Mouse (Mus musculus): Measurements from ENCODE around the gene Rgs5.

Gene Rgs5

DNA sequence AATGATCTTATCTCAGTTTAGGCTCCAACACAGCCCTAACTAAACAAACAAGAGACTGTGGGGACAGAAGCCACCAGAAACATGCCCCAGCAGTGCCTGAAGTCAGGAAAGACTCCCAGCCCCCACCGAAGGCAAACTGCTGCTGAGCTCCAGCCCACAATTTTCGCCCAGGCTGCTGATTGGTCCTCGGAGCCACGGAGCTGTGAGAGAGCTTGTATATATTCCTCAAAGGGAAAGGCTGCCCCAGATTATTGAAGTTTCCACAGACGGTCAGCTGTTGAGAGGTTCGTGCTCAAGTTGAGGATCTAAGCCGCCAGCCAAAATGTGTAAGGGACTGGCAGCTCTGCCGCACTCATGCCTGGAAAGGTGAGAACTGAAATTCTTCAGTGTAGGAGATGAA is at the start of gene Rgs5:
TSS of gene Rgs5 (plus strand) at position 246 of the 400 bp plus-strand sequence.
- no peak for DNase-seq (ENCODE audit: low spot score)

DNA sequence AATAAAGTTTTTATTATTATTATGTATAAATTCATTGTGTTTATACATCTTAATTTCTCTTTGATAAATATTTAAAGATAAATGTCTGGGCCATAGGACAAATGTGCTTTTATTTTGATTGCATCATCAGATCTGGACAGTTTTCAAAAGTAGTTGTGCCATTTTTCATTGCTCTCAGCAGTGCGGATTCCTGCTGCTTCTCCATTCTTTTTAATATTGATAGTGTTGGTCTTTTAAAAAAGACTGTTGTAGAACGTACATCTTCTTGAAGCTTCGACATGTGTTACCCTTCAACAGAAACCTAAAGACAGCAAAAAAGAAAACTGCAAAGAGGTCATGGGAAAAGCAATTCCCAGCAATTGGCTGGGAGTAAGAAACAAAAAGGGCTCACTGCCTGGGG is 49.1 kb upstream of the Rgs5 start:
- DNase-seq (ENCODE audit: low spot score): no peak

DNA sequence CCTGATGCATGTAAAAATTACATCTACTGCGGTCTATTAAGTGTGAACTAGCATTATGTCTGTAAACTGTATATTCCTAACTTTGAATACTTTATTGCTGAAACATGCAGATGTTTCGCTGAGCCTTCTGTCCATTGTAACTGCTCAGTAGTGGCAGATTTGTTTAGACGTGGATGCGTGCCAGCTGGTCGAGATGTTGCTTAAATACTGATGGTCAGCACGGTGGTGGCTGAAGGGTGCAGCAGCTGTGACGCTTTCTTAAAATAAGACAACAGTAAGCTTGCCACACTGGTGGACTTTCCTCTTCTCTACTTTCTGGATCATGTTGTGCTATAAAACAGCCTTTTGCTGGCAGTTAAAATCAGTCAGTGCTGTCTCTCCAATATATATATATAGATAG is 25.6 kb upstream of the Rgs5 start:
- no peak for DNase-seq (ENCODE audit: low spot score)

DNA sequence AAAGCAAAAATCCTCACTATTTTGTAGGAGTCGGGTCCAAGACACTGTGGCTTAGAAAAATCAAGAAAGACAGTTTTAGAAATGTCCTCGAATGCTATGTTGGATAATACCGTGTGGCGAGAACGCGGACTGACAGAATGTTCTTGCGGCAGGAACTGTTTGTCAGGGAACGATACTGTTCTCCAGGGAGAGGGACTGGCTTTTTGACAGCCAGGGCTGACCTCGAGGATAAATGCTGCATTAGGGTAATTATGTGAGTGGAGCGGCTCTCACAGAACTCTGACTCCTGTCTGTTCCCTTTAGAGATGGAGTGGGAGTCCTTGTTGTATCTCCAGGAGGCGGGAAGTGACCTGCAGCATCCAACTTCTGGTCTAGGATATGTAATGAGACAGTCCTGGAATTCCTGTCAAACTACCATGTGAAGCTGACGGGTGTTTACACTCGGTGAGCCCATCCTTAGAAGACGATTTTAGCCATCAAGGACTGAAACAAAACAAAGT is 18.0 kb upstream of the Rgs5 start:
- DNase-seq (ENCODE audit: low spot score): no peak

DNA sequence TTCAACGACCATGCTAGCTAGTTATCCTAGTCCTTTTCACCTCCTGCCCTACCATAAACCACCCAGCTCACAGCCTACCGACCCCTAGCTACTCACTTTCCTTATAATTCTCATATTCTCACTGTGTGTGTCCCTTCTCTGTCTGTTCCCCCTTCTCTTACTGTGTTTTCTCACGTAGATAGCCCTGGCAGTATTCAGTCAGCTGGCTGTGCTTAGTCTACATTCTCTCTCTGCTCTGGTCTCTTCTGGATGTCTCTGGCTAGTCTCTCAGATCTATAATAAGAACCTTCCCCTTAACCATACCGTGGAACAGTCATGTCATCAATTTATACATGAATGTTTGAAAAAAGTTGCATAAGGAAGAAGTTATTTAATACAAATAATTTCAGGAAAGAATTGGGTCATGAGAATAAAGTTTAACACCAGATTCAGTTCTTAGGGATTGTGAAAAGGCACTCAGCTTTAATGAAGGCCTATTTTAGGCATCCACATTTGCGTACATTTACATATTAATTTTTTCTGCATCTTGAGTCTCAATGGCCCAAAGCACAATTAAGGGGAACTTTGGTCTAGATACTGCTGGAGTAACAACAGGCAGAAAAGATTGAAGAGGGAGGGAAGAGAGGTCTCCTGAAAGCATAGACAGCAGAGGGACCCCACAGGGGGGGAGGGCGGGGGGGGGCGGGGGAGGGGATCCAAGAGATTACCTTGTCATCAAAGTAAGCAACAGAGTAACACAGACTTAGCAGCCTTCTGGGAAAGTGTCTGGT is 10.2 kb upstream of the Rgs5 start:
- no peak for DNase-seq (ENCODE audit: low spot score)

DNA sequence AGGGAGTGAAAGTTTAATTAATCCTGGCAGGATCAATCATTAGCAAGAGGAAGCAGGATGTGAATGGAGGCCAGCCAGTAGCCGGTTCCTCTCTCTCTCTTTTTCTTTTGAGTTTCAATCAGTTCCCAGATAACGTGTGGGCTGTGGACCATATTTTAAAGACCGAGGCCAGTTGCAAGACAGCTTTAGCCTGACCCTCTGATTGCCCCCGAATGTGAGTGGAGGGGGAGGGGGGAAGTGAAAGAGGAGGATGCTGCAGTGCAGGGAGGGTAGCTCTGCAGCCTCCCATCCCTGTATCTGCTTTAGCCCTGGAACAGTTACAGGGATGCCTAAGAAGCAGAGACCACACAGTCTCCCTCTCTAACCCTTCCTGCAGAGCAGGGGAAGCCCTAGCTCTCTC is 4.2 kb downstream of the Rgs5 start:
- no peak for DNase-seq (ENCODE audit: low spot score)

DNA sequence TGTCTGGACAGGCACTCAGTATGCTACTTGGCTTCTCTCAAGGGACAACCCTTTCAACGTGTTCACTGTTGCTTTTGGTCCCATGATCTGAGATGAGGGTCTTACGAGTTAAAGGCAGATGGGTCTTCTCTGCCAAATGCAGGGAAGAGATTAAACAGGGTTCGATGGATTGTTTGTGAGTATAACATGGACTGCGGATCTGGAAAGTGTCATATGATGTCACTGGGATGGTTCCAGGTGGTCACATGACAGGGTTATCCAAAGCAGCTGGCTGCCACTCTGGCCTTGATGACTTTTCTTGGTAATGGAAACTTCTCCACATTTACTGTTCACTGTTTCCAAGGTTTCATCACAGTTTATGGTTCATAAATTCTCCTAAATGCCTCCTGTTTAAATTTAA is 12.0 kb downstream of the Rgs5 start:
- no peak for DNase-seq (ENCODE audit: low spot score)

DNA sequence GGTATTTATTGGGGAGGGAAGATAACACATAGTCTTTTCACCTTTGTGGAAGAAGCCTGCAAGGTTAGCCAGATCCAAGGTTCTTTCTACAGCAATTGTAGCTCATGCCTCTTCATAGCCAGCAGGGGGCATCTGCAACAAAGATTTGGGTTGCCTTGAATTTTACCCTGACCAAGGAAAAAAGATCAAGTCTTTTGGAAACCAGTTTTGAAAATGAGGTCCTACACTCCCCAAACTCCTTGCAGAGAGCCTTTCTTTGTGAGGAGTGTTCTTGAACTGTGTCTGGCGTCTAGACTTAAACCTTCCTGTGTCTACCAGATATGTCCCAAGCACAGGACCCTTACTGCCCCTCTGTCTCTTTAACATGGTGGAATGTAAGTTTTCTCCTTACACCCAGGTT is 15.4 kb downstream of the Rgs5 start:
- DNase-seq (ENCODE audit: low spot score): no peak

DNA sequence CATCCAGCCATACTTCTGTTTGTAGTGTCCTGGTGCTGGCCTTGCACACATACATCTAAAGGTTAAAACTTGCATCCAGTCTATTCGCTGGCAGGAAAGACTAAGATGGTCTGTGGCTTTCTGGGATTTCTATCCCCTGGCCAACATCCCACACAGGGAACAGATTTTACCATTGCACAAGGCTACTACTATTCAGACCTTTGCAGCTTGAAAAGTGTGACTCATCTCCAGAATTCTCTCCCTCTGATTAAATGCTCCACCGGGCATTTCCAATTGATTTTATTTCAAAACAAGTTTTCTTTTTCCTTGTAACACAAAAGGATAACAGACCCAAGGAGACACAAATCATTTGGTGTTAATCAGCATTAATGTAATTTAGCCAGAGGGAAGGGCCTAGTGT is 16.5 kb downstream of the Rgs5 start:
- no peak for DNase-seq (ENCODE audit: low spot score)

DNA sequence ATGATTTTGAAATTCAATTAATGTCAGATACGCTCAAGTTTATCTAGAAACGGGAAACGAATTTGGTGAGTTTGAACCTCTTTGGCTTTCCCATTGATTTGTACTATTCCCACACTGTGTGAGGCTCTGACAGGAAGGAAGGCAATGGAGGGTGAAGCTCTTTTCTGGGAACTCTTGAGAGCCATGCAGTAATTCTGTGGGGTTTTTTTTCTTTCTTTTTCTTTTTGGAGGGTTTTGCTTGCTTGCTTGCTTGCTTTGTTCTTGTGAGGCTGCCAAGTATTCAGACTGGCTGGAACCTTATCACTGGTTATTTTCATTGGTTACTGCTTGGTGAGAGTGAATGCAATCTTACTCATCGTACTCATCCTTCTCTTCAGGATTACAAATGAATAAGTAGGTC is 17.0 kb downstream of the Rgs5 start:
- DNase-seq (ENCODE audit: low spot score): no peak

DNA sequence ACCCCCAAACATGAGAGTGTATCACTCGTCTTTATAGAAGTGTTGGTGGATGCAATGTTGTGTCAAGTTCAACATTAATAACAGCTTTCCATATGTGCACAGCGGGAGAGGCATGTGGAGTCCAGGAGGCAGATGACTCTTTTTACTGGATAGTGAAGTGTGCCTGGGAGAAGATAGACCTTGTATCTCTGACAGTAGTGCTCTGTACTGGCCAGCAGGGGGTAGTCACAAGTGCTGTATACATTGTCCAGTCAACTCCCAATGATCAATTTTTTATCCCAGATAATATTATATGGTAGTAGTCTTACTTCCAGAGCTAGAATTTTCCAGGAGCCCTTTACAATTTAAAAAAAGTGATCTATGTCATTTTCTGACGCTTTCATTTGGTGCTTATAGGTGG is 18.8 kb downstream of the Rgs5 start:
- no peak for DNase-seq (ENCODE audit: low spot score)

DNA sequence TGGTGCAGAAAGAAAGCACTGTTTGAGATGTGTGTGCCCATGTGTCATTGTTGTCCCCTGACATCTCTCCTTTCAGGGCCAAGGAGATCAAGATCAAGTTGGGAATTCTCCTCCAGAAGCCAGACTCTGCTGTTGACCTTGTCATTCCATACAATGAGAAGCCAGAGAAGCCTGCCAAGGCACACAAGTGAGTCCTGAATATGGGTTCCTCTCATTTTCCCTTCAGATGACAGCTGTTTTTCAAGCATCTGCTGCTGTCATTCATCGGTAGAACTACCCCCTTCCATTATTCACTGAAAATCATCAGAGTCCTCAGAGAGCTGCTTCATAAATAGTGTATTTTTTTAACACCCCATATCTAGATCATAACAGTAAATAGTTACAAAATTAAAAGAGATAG is 21.4 kb downstream of the Rgs5 start:
- no peak for DNase-seq (ENCODE audit: low spot score)

DNA sequence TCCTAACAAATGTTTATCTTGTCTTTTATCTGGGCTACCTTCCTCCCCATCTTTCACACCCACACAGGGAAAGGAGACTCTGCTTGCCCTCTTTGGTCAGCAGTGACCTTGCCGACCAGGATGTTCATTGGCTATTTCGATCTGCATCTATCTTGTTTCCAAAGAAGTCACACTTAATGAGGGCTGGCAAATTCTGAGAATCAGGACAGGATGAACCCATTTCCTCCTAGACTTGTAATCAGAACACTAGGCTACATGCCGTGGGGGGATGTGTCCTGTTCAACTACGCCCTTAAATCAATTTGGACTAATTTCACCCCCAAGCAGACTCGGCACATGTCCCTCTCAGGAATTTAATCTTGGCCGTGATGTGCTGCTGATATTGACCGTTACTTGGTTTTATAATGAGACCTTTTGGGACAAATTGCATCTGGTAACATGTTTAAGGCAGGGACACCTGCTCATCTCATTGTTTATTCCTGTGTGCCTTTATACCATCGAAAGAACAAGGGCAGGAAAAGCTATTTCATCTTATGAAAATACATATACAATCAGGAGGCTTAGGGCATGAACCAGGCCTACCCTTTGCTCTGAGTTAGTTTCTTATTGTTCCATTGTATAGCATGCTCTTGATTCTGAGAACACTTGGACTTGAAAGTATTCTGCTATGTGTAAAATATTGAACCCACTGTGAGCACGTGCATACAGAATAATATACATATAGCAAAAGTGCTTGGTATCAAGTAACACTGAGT is 25.3 kb downstream of the Rgs5 start:
- no peak for DNase-seq (ENCODE audit: low spot score)

DNA sequence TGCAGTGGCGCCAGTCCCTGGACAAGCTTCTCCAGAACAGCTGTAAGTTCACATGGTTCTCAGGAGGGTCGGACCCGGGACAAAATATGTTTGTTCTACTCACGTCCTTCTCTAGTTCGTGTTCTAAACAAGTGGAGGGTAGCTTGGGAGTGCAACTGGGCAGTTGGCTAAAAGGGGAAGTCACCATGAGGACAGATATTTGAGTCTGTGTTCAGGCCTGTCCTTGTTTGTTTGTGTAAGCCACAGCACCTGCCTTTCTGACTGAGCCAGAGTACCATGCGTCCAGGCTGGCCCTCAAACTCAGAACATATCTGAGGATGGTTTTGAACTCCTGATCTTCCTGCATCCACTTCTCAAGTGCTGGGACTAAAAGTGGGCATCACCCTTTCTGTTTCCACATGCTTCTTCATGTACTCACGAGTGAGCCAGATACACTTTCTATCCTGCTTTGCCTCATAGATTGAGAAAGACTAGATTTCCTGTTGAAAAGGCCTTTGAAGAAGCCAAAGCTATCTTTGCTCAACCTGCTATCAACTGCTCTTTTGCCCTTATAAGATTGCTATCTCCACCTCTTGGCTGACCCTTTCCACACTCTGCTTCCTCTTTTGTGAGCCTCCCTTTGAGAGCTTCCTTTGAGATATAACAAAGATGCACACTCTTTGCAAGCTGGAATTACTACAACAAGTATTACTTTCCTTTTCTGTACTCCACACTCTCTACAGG is 27.6 kb downstream of the Rgs5 start:
- no peak for DNase-seq (ENCODE audit: low spot score)

DNA sequence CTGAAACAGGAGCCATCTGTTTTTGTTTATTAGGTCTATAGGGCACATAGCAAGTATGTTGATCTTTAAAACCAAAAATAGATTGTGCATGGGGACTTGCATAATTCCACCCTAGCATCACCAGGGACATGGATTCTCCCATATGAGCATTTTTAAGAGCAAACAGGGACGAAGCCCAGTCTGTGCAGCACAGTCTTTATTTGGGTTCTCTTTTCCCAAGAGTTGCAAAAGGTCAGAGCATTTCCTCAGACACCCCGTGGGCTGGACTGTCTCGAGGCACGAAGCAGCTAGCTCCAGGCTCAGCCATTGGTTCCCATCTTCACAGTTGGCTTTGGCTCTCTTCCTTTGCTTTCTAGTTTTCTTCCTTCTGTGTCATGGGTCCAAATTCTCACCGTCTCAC is 30.0 kb downstream of the Rgs5 start:
- no peak for DNase-seq (ENCODE audit: low spot score)

DNA sequence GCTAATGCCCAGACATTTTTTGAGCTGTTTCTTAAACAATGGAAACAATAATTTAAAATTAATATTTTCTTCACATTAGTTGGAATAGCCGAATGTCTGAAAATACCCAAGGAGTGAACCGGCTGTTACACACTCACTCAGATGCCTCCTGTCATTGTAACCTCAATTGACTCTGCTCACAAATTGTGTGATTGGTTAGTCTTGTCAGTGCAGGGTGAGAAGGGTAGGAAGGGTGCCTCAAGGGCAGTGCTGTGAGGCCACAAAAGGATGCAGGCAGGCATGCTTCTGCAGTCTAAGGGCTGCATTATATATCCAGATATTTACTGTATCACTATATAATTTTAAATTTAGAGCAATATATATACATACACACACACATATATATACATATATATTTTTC is 37.7 kb downstream of the Rgs5 start:
- no peak for DNase-seq (ENCODE audit: low spot score)

DNA sequence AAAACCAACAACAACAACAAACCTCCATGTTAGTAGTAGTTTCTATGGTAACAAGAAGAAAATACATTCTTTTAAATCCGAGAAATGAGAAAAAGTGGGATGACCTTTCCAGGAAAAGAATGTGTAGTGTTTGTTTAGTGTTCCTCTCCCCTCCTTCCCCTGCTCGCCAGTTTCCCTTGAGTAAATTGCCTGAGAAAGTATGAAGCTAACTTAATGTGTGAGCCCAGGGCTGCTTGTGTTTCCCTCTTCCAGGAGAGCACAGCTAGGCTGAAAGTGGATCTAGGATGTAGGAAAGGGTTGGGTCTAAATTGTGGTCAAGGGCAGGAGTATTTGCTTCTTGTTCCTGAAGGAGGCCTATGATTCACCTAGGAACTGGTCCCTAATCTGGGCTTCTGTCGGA is 38.2 kb downstream of the Rgs5 start:
- no peak for DNase-seq (ENCODE audit: low spot score)

DNA sequence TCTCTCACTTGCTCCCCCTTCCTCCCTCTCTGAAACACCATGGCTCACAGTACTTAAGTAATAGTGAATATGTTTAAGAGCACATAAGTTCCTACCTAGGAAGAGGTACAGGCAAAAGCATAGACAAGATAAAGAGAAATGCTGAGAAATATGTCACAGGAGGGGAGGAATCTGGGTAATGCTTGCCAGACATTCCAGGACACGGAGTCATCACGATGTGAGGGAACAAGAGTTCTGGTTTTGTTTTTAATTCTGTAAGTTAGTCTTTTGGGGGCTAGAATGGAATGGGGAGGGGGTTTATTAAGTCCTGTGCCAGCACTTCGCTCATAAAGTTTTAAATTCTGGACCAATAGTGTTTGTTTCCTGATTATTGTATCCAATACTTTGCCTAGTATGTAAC is 40.1 kb downstream of the Rgs5 start:
- no peak for DNase-seq (ENCODE audit: low spot score)

DNA sequence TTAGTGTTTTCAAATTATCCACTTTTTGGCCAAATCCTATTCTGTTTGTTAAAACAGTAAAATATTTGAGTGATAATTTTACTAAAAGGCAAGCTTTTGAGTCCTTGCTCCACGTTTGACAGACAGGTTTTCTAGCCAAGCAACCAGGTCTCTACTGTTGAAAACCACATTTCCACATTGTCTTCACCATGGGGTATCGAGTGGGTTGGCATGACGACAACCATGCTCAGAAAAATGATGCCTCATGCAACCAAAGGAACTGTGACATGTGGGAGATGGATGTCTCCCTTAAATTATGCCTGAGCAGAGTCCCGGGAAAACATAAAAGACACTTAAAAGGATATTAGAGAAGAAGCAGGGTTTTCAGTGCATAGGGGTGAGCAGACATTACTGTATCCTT is 41.9 kb downstream of the Rgs5 start:
- DNase-seq (ENCODE audit: low spot score): no peak

DNA sequence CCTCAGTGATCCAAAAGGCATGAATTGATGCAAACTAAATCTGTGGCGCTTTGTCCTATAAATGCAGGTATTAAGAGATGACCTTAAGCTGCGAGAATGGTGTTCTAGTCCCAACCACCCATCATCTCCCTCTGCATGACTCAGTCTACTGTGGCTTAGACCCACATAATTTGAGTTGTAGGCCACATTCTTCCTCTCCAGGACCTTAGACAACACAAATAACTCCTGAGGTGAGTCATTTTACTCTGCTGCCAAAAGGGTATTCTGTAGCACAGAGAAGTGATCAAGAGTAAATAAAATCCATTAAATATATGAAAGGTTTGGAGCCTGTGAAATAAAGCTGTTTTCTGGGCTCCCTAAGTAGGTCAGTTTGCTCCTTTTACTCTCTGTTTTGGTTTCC is 43.9 kb downstream of the Rgs5 start:
- no peak for DNase-seq (ENCODE audit: low spot score)

DNA sequence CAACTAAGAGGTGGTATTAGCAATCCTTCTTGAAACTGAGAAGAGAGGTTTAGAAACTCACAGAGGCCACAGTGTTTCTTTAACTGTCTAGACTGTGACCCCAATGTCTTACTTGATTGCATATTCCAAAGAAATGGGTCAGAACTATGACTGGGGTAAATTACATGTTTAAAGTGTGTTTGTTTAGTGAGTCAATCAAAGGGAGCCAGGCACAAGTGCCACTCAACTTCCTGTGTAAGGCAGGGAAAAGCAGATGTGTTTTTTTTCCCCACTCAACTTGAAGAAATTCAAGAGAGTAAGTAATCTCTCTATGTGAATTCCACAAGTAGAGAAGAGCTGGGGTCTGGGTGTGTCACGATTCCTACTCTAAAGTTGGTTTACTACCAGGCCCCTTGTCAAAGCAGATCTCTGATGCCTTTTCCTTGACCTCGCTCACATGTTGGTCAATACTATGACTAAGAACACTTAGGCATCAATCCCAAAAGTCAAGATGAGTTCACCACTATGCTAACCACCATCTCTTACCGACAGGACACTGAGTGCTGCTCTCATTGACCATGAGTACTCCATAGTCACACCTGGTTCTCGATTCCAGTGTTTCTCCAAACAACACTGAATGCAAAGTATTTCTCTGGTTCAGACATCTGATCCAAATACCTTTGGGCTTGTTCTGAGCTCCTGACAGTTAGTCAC is 49.2 kb downstream of the Rgs5 start:
- DNase-seq (ENCODE audit: low spot score): no peak

DNA sequence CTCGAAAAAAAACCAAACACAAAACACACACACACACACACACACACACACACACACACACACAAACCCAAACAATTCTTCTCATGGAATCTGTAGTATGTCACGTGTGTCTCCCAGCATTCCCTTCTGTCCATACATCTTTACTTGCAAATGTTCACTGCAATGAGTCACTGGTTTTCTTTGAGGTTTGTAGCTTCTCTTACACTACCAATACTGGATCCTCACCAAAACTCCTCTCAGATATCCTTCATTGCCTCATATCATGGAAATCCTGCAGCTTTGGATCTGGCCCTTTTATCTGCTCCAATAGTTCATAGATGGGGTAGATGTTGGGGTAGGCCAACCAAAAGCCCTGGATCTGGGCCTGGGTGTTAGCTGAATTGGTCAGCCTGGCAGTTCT is 66.5 kb downstream of the Rgs5 start:
- DNase-seq (ENCODE audit: low spot score): no peak

All from T-cell, adult 2 months (primary cell).